Mouse (Mus musculus) left cerebral cortex, adult 2 months (tissue): ENCODE measurements around the gene Tssk1. TPM values are rescaled to one million over a fixed set of nuclear protein-coding genes. Genes with fewer than 3 reads are reported as not detected.
A peak's percentile ranks its signal among the peaks of the same experiment; 100 is the strongest.

Experiments used
- DNase-seq, 2 experiments: peaks; one replicate each; pipeline ENCODE4 v3.0.0; 2021 to 2022; ENCODE audit warnings: low spot score in 2 of 2, mixed read lengths in 1 of 2; ENCODE audit errors: extremely low spot score in 1 of 2
- H3K27ac ChIP-seq: fragments of 200-600 bp; 2 replicates; pipeline ENCODE4 v1.8.1; 2022
- H3K4me3 ChIP-seq: fragments of 200-600 bp; 2 replicates; pipeline ENCODE4 v1.8.1; 2022
- CTCF ChIP-seq: fragments of 200-600 bp; IDR thresholded peaks from 2 replicates; pipeline ENCODE4 v1.8.1; 2022; ENCODE audit warnings: antibody characterized with exemption, mild to moderate bottlenecking, moderate library complexity
- intact Hi-C: fragments of 180-260 bp; cut with DNase I; formaldehyde crosslinking; loops from one replicate; pipeline ENCODE4 v1.15.1; 2025
- total RNA-seq, 2 experiments: library from RNA; stranded (reverse); gene quantifications; 2 replicates each; pipeline ENCODE4 v1.2.3; 2021

Gene Tssk1
- total RNA-seq, 2 experiments from 2014 or later = not detected

DNA sequence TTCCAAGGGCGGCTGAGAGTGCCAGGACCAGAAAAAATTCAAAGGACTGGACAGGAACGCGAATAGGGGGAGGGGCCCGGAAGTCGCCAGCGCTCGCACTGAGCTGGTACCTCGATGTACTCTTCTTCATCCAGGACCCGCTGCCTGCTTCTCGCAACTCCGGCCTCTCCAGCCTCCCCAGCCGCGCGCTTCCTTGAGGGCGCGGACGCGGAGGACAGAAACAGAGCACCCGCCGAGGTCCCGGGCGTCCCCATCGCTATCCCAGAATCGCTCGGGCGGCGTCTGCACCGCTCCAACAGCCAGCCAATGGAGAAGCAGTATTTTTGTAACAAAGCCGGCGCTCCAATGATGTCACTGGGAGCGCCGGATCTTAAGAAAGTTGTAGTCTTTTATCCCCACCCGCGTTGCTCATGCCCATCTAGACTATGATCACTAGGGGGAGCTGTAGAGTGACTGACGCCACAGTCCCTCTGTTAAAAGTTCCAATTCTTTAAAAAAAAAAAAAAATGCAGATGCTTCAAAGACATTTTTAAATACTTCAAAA lies 17.1 kb downstream of the Tssk1 start, which contains the start of gene Ess2:
Ess2 (minus strand) TSS at position 297 of the 544 bp plus-strand sequence.
- peak; percentile 98 for TF ChIP-seq CTCF
- DNase-seq = peak; percentile 92
- peak within 1 kb of the TSS; percentile 90 for H3K27ac ChIP-seq
- peak within 1 kb of the TSS; percentile 84 for H3K4me3 ChIP-seq
- intact Hi-C loops = loop anchor here (1.0 to 2.0 kb wide), 2 partner anchors 75 to 138 kb away; no protein-coding TSS in a partner anchor

GRCm38 (mm10) chr16:17914307-17915249 lies 20.6 kb downstream of the Tssk1 start, which contains the start of gene Gsc2:
TSS of gene Gsc2 (minus strand) at chr16:17915059.
- Histone ChIP-seq H3K4me3 (peak within 1 kb of the TSS; percentile 25), H3K27ac (no peak within 1 kb of the TSS)
- intact Hi-C loops = no loop called here
- TF ChIP-seq CTCF = no peak
- no peak for DNase-seq

DNA sequence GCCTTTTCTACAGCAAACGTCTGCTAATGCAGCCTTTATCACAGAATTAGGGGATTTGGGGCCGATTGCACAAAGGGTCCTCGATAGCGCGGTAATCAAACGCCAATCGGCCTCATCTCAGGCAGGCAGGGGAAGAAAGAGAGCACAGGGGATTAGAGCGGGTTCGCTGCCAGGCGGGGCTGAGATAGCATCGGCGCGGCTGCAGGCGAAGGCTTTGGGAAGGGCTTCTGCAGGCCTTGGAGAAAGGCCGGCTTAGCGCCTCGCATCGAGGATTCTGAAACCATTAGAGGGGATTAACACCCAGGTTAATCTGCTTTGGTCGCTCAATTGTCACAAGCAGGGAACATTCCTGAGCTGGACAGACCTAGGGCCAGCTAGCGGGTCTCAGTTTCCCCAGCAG lies 26.6 kb downstream of the Tssk1 start:
- TF ChIP-seq CTCF = no peak
- no peak overlapping the region for H3K4me3 ChIP-seq
- no peak overlapping the region for H3K27ac ChIP-seq
- DNase-seq = no peak
- intact Hi-C loops = loop anchor here (10.0 kb wide), 1 partner anchor 314 kb away; the partner anchor contains the start of gene Zdhhc8

DNA sequence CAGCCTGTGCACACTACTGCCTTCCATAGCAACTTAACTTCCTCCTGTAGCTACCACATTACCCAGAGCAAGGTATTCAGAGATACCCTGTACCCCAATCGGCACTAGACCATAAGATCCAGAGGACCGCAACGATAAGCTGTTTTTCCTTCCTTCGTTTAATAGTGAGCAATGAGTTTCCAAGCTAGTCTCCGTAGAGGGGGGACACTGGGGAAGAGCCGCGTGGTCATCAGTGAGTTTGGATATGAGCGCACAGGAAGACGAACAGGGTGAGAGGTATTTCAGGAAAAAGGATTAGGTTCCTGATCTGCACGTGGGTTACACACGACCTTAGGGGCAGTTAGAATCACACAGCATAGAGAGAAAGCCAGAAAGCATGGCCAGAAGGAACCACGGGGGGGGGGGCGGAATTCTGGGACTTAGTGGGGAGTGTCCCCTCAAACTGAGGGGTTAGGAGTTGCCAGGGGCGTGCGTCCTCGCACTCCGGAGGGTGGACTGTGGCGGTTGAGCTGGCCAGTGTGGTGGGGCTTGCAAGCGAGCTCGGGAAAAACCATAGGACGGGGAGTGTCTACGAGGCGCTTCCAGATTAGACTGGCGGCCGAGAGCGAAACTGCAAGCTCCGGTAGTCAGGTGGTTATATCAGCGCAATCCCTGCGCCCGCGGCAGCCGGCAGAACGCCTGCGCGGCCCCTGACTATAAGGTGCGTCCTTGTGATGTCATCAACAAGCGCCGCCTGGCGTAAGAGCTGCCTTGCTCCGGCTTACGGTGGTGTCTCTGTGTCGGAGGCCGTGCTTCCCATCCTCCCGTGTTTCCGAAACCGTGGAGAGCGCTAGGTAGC lies 27.5 kb downstream of the Tssk1 start:
- Histone ChIP-seq H3K27ac (peak overlapping the region; percentile 90), H3K4me3 (peak overlapping the region; percentile 78)
- DNase-seq = peak; percentile 96
- TF ChIP-seq CTCF = peak; percentile 77
- intact Hi-C loops = loop anchor here (10.0 kb wide), 1 partner anchor 313 kb away; the partner anchor contains the start of gene Zdhhc8

DNA sequence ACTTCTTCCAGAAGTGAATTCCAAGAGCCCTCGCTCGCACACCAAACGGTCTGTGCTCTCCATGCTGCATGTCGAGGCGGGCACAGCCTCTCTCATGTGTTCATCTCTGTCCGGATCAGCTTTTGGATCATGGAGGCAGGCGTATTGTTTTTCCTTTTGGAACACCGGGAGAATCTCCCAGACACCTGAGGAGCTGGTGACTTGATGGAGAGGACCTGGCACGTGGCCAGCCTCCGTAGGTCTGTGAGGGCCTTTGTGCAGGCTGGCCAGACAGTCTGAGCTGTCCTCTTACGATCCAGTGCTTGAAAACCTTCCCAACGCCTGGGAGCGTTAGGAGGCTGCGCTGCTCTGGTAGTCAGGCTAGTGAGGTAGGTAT lies 28.1 kb downstream of the Tssk1 start:
- no peak for TF ChIP-seq CTCF
- intact Hi-C loops = loop anchor here (10.0 kb wide), 1 partner anchor 313 kb away; the partner anchor contains the start of gene Zdhhc8
- peak overlapping the region; percentile 90 for H3K27ac ChIP-seq
- no peak for DNase-seq
- H3K4me3 ChIP-seq = peak overlapping the region; percentile 78

DNA sequence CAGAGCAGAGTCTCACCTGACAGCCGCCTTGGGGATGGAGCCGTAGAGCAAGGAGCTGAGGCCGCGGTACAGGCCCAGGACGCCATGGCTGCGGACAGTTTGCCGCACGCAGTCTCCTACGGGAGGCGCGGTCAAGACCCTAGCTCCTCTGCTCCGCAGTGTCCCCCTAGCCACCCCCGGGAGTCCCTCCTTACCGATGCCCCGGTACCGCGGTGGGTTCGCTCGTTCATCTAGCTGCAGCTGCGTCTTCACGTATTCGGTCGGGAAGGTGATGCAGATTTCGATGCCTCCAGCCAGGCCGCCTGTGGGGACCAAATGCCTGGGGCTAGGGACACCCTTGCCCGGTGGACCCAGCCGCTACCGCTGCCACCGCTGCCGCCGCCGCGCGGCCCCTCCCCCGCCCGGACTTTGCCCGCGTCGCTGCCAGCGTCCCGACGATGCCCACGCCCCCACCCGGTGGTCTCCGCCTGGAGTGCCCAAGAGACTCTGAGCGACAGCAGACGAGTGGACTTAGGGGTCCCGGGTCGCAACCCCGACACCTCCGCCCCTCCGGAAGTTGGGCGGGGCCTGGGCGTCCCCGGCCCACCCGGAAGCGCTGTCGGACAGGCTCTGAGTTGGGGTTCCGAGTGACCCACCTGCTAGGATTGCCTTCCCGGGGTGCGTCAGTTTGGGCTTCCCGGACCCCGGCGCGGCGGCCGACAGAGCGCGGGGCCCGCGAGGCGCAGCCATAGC lies 33.5 kb downstream of the Tssk1 start:
- intact Hi-C loops = loop anchor here (5.0 to 10.0 kb wide), 2 partner anchors 120 to 307 kb away; partner anchors contain the start of gene Zdhhc8
- peak overlapping the region; percentile 89 for H3K4me3 ChIP-seq
- TF ChIP-seq CTCF = no peak
- H3K27ac ChIP-seq = peak overlapping the region; percentile 89
- DNase-seq = peak; percentile 33 to 39

DNA sequence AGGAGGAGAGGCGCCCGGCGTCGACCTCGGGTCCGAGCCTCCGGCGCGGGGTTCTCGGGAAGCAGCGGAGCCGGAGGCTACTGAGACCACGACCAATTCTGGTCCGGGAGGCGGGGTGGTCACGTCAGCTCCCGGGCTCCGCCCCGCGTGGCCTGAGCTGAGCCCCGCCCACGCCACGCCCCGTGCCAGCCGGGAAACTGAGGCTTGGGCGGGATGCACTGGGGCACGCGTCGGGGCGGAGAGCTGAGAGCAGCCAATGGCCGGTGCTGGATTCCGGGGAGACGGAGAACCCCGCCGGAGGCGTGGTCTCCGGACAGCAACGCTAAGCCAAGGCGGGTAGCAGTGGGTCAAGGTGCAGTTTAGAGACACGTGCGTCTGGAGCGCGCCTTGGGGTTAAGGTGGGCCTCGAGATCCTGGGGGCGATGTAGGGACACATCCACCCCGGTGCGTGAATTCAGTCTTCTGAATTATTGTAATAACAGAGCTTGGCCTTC lies 34.1 kb downstream of the Tssk1 start, which contains the start of gene Slc25a1:
Slc25a1 (minus strand) TSS at position 133 of the 494 bp plus-strand sequence.
- intact Hi-C loops = loop anchor here (5.0 to 10.0 kb wide), 2 partner anchors 119 to 307 kb away; partner anchors contain the start of gene Zdhhc8
- TF ChIP-seq CTCF = no peak
- DNase-seq = peak; percentile 80 to 85
- Histone ChIP-seq H3K27ac (peak within 1 kb of the TSS; percentile 89), H3K4me3 (peak within 1 kb of the TSS; percentile 89)

- peak; percentile 50 to 59 for DNase-seq
- intact Hi-C loops = loop anchor here (5.0 to 10.0 kb wide), 2 partner anchors 119 to 306 kb away; partner anchors contain the start of gene Zdhhc8
- H3K27ac ChIP-seq = peak overlapping the region; percentile 89
- H3K4me3 ChIP-seq = peak overlapping the region; percentile 89
- peak; percentile 73 for TF ChIP-seq CTCF
Measured at GRCm38 (mm10) chr16:17928627-17929104, 34.6 kb downstream of the Tssk1 start.

DNA sequence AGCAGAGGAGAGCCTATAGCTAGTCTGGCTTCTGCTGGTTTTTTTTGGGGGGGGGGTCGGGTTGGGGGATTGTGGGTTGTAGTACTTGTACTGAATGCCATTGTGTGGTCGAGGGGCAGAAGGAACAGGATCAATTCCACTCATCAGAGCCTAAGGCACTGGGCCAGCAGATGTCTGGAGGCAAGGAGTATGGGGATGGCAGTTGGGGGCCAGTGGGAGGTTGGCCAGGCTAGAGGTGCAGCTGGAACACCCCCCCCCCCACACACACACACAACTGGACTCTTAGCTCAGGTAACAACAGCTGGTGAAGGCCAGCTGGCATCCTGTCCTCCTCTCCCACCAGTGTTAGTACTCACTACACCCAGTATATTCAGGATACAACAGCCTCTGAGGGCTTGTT lies 35.2 kb downstream of the Tssk1 start:
- H3K4me3 ChIP-seq = no peak overlapping the region
- no peak overlapping the region; the same call in 1 of the 2 replicates for H3K27ac ChIP-seq
- DNase-seq = no peak
- TF ChIP-seq CTCF = no peak
- intact Hi-C loops = loop anchor here (5.0 to 10.0 kb wide), 2 partner anchors 118 to 306 kb away; partner anchors contain the start of gene Zdhhc8

GRCm38 (mm10) chr16:17929631-17930030 lies 35.6 kb downstream of the Tssk1 start:
- no peak for TF ChIP-seq CTCF
- DNase-seq = no peak
- intact Hi-C loops = loop anchor here (5.0 to 10.0 kb wide), 2 partner anchors 118 to 305 kb away; partner anchors contain the start of gene Zdhhc8
- no peak overlapping the region for H3K4me3 ChIP-seq
- no peak overlapping the region for H3K27ac ChIP-seq
